ENCODE assay signal across 9 mouse cellular contexts in genomic region chr13:80862215-80862614, GRCm38 (mm10). TPM values are rescaled to one million over a fixed set of nuclear protein-coding genes. Genes with fewer than 3 reads are reported as not detected.
A peak's percentile ranks its signal among the peaks of the same experiment; 100 is the strongest.
DNase-seq lines count a peak whose midpoint lies in the region; ATAC-seq and TF ChIP-seq lines count a peak whose summit lies in the region.
"Had no signal": no experiment of that assay in that cellular context is flagged by ENCODE, and none has a peak within 500 bp of the region (broad histone marks: within the 10 kb centered on the region; RNA-seq: fewer than 3 reads in every experiment).

No protein-coding gene starts in this region.

- no peaks in the 10 kb centered on the region for H3K27me3 ChIP-seq in kidney, postnatal 0 days (ENCODE audit: insufficient read depth, low read length)
- no peaks in the 10 kb centered on the region for H3K27me3 ChIP-seq in lung, embryonic 16.5 days (ENCODE audit: control insufficient read depth, insufficient read depth, low read depth, low read length)
- H3K27me3 ChIP-seq: heart, embryonic 15.5 days had no signal

- H3K36me3 ChIP-seq in kidney, postnatal 0 days (ENCODE audit: insufficient read depth, low read length) = no peaks in the 10 kb centered on the region
- no peaks in the 10 kb centered on the region for H3K36me3 ChIP-seq in lung, embryonic 16.5 days (ENCODE audit: control insufficient read depth, insufficient read depth, low read length)
- H3K36me3 ChIP-seq: heart, embryonic 15.5 days had no signal

- H3K4me2 ChIP-seq in kidney, postnatal 0 days (ENCODE audit: low read length) = no peak overlapping the region
- no peak overlapping the region for H3K4me2 ChIP-seq in lung, embryonic 16.5 days (ENCODE audit: low read depth, low read length)
- H3K4me2 ChIP-seq: heart, embryonic 15.5 days had no signal

- H3K9ac ChIP-seq in kidney, postnatal 0 days (ENCODE audit: low read depth, low read length) = no peak overlapping the region
- H3K9ac ChIP-seq in lung, embryonic 16.5 days (ENCODE audit: low read length) = no peak overlapping the region
- H3K9ac ChIP-seq: heart, embryonic 15.5 days had no signal

- no peak overlapping the region for H3K4me3 ChIP-seq in cortical plate, adult 2 months (ENCODE audit: insufficient read depth, low read length)
- H3K4me3 ChIP-seq in kidney, postnatal 0 days (replicated peaks; ENCODE audit: low read depth, low read length) = no peak overlapping the region
- no peak overlapping the region for H3K4me3 ChIP-seq in lung, embryonic 16.5 days (ENCODE audit: low read length)
- H3K4me3 ChIP-seq: heart, embryonic 15.5 days had no signal

- no peaks in the 10 kb centered on the region for H3K9me3 ChIP-seq in kidney, postnatal 0 days (replicated peaks; ENCODE audit: low read length)
- no peaks in the 10 kb centered on the region for H3K9me3 ChIP-seq in lung, embryonic 16.5 days (ENCODE audit: control insufficient read depth, low read length)
- H3K9me3 ChIP-seq: heart, embryonic 15.5 days had no signal

- ATAC-seq in kidney, postnatal 0 days (replicated peaks; ENCODE audit: low FRiP score, low read depth) = no peak; the same call in 1 of the 2 replicates
- ATAC-seq in lung, embryonic 16.5 days (ENCODE audit: low read depth) = peak; percentile 54; the same call in 1 of the 2 replicates

- no peaks in the 10 kb centered on the region for H3K4me1 ChIP-seq in cortical plate, adult 2 months (ENCODE audit: control insufficient read depth, insufficient read depth, low read length)
- no peaks in the 10 kb centered on the region for H3K4me1 ChIP-seq in kidney, postnatal 0 days (replicated peaks; ENCODE audit: insufficient read depth, low read length)
- no peaks in the 10 kb centered on the region for H3K4me1 ChIP-seq in lung, embryonic 16.5 days (replicated peaks; ENCODE audit: control insufficient read depth, insufficient read depth, low read length)
- H3K4me1 ChIP-seq: heart, embryonic 15.5 days had no signal

- no peak overlapping the region for H3K27ac ChIP-seq in cortical plate, adult 2 months (ENCODE audit: insufficient read depth, low read length)
- H3K27ac ChIP-seq in kidney, postnatal 0 days = no peak overlapping the region
- H3K27ac ChIP-seq in lung, embryonic 16.5 days (ENCODE audit: low read length) = no peak overlapping the region
- H3K27ac ChIP-seq: heart, embryonic 15.5 days had no signal

- TF ChIP-seq CTCF in cortical plate, adult 2 months (IDR thresholded peaks at IDR 0.05; ENCODE audit: extremely low read depth, insufficient read depth, low read length) = peak; percentile 87
- peak; percentile 93 for TF ChIP-seq CTCF in kidney, postnatal 0 days (IDR thresholded peaks at IDR 0.05; ENCODE audit: low read depth)

- WGBS in kidney, postnatal 0 days = 10% methylated on average over 5 of the region's 5 CpGs
- WGBS in lung, embryonic 16.5 days = 9% methylated on average over 5 of the region's 5 CpGs

- peak; percentile 33 to 55 for DNase-seq in CD8-positive naive resting alpha-beta T cell, adult 2 months (ENCODE audit: low read depth in 2 of 2, low spot score in 2 of 2)
- peak; percentile 81 for DNase-seq in adipocyte (ENCODE audit: low spot score)
- DNase-seq in heart, adult 9 months (ENCODE audit: low spot score in 2 of 2) = peak; percentile 4 to 38
- peak; percentile 76 for DNase-seq in kidney, postnatal 0 days (ENCODE audit: low spot score)
- DNase-seq in ovary, postnatal 36 days (ENCODE audit: low spot score) = peak; percentile 64
- DNase-seq in urinary bladder, postnatal 36 days (ENCODE audit: low spot score in 2 of 2) = peak; percentile 35 to 59

- TF ChIP-seq POLR2A in cortical plate, adult 2 months (IDR thresholded peaks at IDR 0.05; ENCODE audit: extremely low read depth, insufficient read depth, low read length) = no peak

RNA-seq across cellular contexts. Expression of gene Arrdc3, which starts 21.0 kb away (rescaled TPM):
- 41.8 and 50.7 TPM in 2 replicates for polyA plus RNA-seq in cortical plate, adult 2 months (2012; rRNA removed)
- 58.1 and 65.7 TPM in 2 replicates for polyA plus RNA-seq in kidney, postnatal 0 days (2015; fragmentation: Nextera tagmentation; extraction: Ambion mirVana)
- 56.9 and 60.1 TPM in 2 replicates for polyA plus RNA-seq in lung, embryonic 16.5 days (2015; fragmentation: Nextera tagmentation; extraction: Ambion mirVana)

Comparison
In these comparisons a context has a peak if more than half of its experiments do, and no peak if none do; other contexts are left out.
1. DNase-seq: peak in every context shown above with its lines; median percentile 81 in adipocyte; 76 in kidney, postnatal 0 days; 64 in ovary, postnatal 36 days; 47 in urinary bladder, postnatal 36 days; 44 in CD8-positive naive resting alpha-beta T cell, adult 2 months; 21 in heart, adult 9 months.